Mouse (Mus musculus): ENCODE measurements at regions not wholly inside any gene's neighbourhood (a gene's known extent, or its start where the extent isn't known, plus 50 kb on each side); places are given as distances from the start of the nearest gene placed in this dataset.
"Not testable (repeated sequence)": the region's sequence is repeated elsewhere in the genome, so short reads cannot be mapped to it uniquely, and the experiment has no call there.

DNA sequence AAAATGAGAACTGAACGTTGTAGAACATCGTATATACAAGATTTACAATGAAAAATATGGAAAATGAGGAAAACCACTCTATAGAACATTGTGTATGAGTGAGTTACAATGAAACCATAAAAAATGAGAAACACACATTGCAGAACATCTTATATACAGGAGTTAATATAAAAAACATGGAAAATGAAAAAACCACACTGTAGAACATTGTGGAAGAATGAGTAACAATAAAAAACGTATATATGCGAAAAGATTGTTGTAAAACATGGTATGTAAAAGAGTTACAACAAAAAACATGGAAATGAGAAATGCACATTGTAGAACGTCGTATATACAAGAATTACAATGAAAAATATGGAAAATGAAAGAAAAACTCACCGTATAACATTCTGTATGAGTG, 301.2 kb downstream of the Gm3376 start:
- H3K9ac ChIP-seq (ENCODE audit: low read depth, low read length); H3K4me2 ChIP-seq (ENCODE audit: low read length); H3K27ac ChIP-seq; ATAC-seq (replicated peaks; ENCODE audit: low FRiP score, low read depth); H3K4me1 ChIP-seq (replicated peaks; ENCODE audit: insufficient read depth, low read length); H3K27me3 ChIP-seq (ENCODE audit: insufficient read depth, low read length); H3K9me3 ChIP-seq (replicated peaks; ENCODE audit: low read length); H3K36me3 ChIP-seq (ENCODE audit: insufficient read depth, low read length); H3K4me3 ChIP-seq (replicated peaks; ENCODE audit: low read depth, low read length): not testable (repeated sequence)
- 75% methylated on average over 7 of the region's 7 CpGs for WGBS
- peak; percentile 11 for DNase-seq (ENCODE audit: low spot score)

DNA sequence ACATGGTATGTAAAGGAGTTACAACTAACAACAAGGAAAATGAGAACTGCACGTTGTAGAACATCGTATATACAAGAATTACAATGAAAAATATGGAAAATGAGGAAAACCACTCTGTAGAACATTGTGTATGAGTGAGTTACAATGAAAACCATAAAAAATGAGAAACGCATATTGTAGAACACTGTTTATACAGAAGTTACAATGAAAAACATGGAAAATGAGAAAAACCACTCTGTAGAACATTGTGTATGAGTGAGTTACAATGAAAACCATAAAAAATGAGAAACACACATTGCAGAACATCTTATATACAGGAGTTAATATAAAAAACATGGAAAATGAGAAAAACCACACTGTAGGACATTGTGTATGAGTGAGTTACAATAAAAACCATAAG, 302.1 kb downstream of the Gm3376 start:
- not testable (repeated sequence) for H3K4me1 ChIP-seq (replicated peaks; ENCODE audit: insufficient read depth, low read length); H3K4me2 ChIP-seq (ENCODE audit: low read length); H3K9me3 ChIP-seq (replicated peaks; ENCODE audit: low read length); H3K36me3 ChIP-seq (ENCODE audit: insufficient read depth, low read length); H3K27me3 ChIP-seq (ENCODE audit: insufficient read depth, low read length); H3K27ac ChIP-seq; ATAC-seq (replicated peaks; ENCODE audit: low FRiP score, low read depth); H3K9ac ChIP-seq (ENCODE audit: low read depth, low read length); H3K4me3 ChIP-seq (replicated peaks; ENCODE audit: low read depth, low read length); DNase-seq (ENCODE audit: low spot score)
- WGBS = 72% methylated on average over 3 of the region's 3 CpGs
